Mouse (Mus musculus) C2C12 (cell line): Measurements from ENCODE around the gene Ifi203. TPM values are rescaled to one million over a fixed set of nuclear protein-coding genes. Genes with fewer than 3 reads are reported as not detected.
"Not testable (repeated sequence)": the region's sequence is repeated elsewhere in the genome, so short reads cannot be mapped to it uniquely, and the experiment has no call there.

Source experiments
- H3K27me3 ChIP-seq: one replicate; pipeline ENCODE4 v1.6.1; 2011; ENCODE audit not compliant: control insufficient read depth, insufficient read depth, insufficient read length
- H3K36me3 ChIP-seq: one replicate; pipeline ENCODE4 v1.6.1; 2011; ENCODE audit not compliant: control insufficient read depth, insufficient read depth
- H3K4me3 ChIP-seq: one replicate; pipeline ENCODE4 v1.5.1; 2011; ENCODE audit warnings: mild to moderate bottlenecking, control low read depth; ENCODE audit not compliant: poor library complexity, insufficient read depth, severe bottlenecking
- H3K79me2 ChIP-seq: one replicate; pipeline ENCODE4 v1.6.1; 2011; ENCODE audit not compliant: control insufficient read depth, insufficient read depth
- H3K79me3 ChIP-seq: one replicate; pipeline ENCODE4 v1.6.1; 2011; ENCODE audit warnings: low read depth, control low read depth
- H3ac ChIP-seq: one replicate; pipeline ENCODE3; 2011; ENCODE audit warnings: low read depth; ENCODE audit not compliant: control insufficient read depth, insufficient read length
- CEBPB ChIP-seq: IDR thresholded peaks from one replicate; pipeline ENCODE4 v1.6.1; 2011; ENCODE audit warnings: low read depth, mild to moderate bottlenecking, control low read depth, moderate library complexity
- CTCF ChIP-seq: IDR thresholded peaks from one replicate; pipeline ENCODE4 v1.5.1; 2011; ENCODE audit not compliant: control insufficient read depth, insufficient read depth, insufficient read length
- FOSL1 ChIP-seq: IDR thresholded peaks from one replicate; pipeline ENCODE4 v1.8.0; 2011; ENCODE audit warnings: mild to moderate bottlenecking, low read length; ENCODE audit not compliant: poor library complexity, insufficient read depth, severe bottlenecking
- MAX ChIP-seq: IDR thresholded peaks from one replicate; pipeline ENCODE4 v1.6.1; 2011; ENCODE audit warnings: mild to moderate bottlenecking, control low read depth
- MYOD1 ChIP-seq: IDR thresholded peaks from one replicate; pipeline ENCODE4 v1.6.1; 2011; ENCODE audit warnings: low read depth; ENCODE audit not compliant: control insufficient read depth, insufficient read length
- MYOG ChIP-seq: IDR thresholded peaks from one replicate; pipeline ENCODE4 v1.6.1; 2011; ENCODE audit not compliant: control insufficient read depth, insufficient read length; ENCODE audit errors: extremely low read depth
- USF1 ChIP-seq: IDR thresholded peaks from one replicate; pipeline ENCODE4 v1.6.1; 2011; ENCODE audit warnings: low read depth, mild to moderate bottlenecking, control low read depth, moderate library complexity
- polyA plus RNA-seq: library from polyadenylated mRNA; unstranded; fragments of >200 nt; fragmentation: generic; extraction: Trizol; gene quantifications from one replicate; pipeline ENCODE4 v1.2.1, GENCODE M21; 2012; ENCODE audit warnings: missing spikeins

Gene Ifi203
- polyA plus RNA-seq, 1 experiment: 1.5 TPM

DNA sequence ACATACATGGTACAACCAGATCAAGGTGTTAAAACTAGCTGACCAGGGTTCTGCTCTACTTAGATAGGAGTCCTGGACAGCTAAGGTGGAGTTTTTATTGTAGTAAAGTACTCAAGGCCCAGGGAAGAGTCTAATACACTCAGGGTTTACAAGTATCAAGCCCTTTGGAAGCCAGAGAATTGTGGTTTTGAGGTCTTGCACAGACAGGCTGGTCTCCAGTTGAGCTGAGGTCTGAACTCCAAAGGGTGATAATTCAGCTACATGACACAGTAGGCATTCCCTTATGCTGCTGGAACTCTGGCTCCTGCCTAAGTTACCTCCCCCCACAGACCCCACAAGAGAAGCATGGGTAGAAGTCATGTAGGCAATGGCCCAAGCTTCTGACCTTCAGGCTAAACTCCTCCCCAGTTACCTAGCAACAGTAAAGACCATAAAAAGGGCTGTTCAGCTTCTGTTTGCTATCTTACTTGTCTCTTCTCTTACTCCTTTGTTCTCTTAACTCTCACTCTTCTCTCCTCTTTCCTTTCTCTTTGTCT, 29.1 kb downstream of the Ifi203 start:
- peak; percentile 0 for TF ChIP-seq FOSL1
- H3K27me3 ChIP-seq, H3K79me3 ChIP-seq, H3K4me3 ChIP-seq, H3K36me3 ChIP-seq, H3ac ChIP-seq: not testable (repeated sequence)
- peaks cover 27% of the 10 kb centered on the region for H3K79me2 ChIP-seq

DNA sequence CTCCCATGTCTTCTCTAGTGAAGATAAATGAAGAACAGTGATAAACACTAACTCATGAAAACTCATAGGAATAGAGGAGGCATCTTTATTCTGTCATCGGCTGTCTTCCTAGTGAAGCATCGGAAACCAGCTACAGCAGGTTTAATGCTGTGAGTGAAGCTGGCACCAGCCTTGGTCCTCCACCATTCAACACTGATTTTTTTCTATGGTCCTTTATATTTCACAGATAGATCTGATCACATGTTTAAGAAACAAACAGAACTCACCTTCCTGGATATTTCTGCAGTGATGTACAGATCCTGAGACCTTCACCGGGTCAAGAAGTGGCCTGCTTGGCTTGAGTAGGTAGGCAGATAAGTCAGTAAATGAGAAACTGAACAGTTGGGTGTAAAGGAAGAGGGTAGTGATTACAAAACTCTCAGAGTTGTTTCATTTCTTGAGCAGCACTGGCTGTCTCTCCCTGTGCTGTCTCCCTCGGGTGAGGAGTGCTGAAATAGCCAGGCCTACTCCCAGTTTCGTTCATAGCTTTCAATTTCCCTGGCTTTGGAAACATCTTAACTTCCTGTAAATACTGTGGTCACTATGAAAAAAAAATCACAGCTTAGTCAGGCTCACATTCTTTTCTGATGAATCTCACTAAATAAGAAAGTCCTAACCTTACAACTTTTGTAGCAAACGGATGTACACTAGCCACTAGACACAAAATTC, 29.8 kb downstream of the Ifi203 start, which contains the start of gene Ifi211:
Gene Ifi211, minus strand, starts transcription at position 499 of the 708 bp plus-strand sequence.
- TF ChIP-seq CEBPB (peak; percentile 44), FOSL1 (peak; percentile 31)
- not testable (repeated sequence) for H3K79me3 ChIP-seq, H3K36me3 ChIP-seq, H3ac ChIP-seq, H3K27me3 ChIP-seq
- peaks cover 27% of the 10 kb centered on the region for H3K79me2 ChIP-seq
- H3K4me3 ChIP-seq: peak within 1 kb of the TSS; percentile 30

GRCm38 (mm10) chr1:173911808-173912464, 30.5 kb downstream of the Ifi203 start:
- no peak for TF ChIP-seq MAX
- no peak for TF ChIP-seq MYOG
- TF ChIP-seq CEBPB: no peak
- no peak for TF ChIP-seq MYOD1
- TF ChIP-seq USF1: no peak
- TF ChIP-seq CTCF: no peak
- no peak overlapping the region for H3ac ChIP-seq
- no peaks in the 10 kb centered on the region for H3K36me3 ChIP-seq
- peaks cover 27% of the 10 kb centered on the region for H3K79me2 ChIP-seq
- H3K79me3 ChIP-seq: peaks cover 3% of the 10 kb centered on the region
- H3K27me3 ChIP-seq: no peaks in the 10 kb centered on the region
- H3K4me3 ChIP-seq: peak overlapping the region; percentile 30

- H3ac ChIP-seq, H3K4me3 ChIP-seq, H3K36me3 ChIP-seq, H3K27me3 ChIP-seq, H3K79me3 ChIP-seq: not testable (repeated sequence)
- H3K79me2 ChIP-seq: peaks cover 27% of the 10 kb centered on the region
These were observed 34.1 kb downstream of the Ifi203 start for GRCm38 (mm10) chr1:173908390-173908789.

DNA sequence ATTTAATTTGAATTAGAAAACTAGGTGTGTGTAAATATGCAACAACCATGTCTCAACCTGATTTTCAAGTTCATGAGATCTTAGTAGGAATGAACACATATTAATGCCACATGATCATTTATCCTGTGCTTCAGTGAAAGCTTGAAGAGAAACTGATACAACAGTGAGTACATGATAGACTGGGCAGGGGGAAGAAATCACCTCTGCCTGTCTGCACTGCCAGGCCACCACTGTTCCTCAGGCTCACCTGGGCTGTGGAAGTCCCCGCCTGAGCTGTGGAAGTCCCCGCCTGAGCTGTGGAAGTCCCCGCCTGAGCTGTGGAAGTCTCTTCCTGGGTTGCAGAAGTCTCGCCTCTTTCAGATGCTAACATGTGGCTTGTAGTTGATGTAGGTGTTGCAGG, 36.6 kb downstream of the Ifi203 start:
- H3K27me3 ChIP-seq, H3K4me3 ChIP-seq, H3ac ChIP-seq, H3K79me3 ChIP-seq, H3K36me3 ChIP-seq: not testable (repeated sequence)
- H3K79me2 ChIP-seq: peaks cover 12% of the 10 kb centered on the region

DNA sequence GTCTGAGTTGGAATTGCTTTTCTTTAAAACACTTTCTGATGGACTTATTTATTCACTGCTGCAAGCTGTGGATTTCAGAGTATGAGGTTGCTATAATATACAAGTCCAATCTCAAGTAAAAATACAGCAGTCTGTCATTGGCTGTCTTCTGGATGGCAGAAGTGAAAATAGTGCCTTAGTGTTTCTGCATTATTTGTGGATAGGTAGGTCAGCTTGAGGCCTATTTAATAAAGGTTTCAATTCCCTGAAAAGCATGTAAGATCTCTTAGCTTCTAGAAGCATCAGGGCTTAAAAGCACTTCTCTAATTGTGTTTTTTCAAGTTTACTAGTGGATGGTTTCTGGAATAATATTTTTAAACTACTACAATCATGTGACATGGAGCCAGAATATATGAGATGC, 52.7 kb downstream of the Ifi203 start:
- not testable (repeated sequence) for H3K36me3 ChIP-seq, H3K79me2 ChIP-seq, H3ac ChIP-seq, H3K79me3 ChIP-seq, H3K4me3 ChIP-seq, H3K27me3 ChIP-seq

DNA sequence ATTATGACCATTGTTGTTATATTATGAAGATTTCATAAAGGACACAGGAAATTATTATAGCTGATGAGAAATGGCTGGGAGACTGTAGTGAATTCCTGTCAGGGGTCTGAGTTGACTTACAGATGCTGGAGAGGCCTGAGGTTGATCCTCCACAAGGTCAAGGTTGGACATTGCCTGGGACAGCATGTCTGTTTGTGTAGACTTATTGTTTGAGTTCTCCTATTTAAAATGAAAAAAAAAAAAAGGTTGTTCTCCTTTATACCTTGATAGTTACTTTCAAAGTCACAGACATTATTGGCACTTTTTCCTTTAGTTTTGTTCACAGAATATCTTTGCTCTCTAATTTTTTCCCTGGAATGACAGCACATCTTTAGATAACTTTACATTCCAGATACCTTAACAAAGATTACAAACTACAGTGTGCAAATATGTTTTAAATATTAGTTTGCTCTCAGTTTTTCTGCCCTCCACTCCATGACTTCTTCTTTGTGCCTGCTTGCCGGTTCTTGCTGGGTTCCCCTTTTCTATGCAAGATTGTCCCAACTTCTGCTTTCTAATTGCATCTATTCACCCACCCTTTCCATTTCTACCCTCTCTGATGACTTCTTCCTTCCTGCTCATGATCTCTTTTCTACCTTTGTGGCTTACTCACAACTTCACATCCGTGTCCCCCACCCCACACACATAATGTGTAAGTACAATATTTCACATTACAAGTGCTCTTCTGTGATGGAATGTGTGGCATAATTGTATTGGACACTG, 55.3 kb downstream of the Ifi203 start:
- not testable (repeated sequence) for H3K79me3 ChIP-seq, H3K36me3 ChIP-seq, H3K4me3 ChIP-seq, H3K27me3 ChIP-seq, H3ac ChIP-seq, H3K79me2 ChIP-seq
